Mouse (Mus musculus): ENCODE results near the gene Ubxn4.
"Not testable (repeated sequence)": the region's sequence is repeated elsewhere in the genome, so short reads cannot be mapped to it uniquely, and the experiment has no call there.

Ubxn4 gene

DNA sequence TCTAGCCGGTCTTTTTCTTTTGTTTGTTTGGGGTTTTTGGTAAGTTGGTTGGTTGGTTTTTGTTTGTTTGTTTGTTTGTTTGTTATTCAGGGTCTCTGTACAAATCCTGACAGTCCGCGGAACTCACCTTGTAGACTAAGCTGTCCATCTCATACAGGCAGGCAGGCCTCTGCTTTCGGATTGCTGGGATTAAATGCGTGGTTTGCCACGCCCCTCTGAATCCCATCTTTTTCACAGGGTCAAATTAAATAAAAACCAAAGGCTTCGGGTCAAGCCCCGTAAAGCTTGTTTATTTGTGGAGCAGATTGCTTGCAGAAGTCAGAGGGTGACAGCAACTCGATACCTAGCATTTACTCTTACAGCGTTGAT lies at the start of gene Ubxn4:
Gene Ubxn4, plus strand, starts transcription at position 338 of the 369 bp plus-strand sequence.
- no peaks in the 10 kb centered on the region for H3K27me3 ChIP-seq (ENCODE audit: control insufficient read depth, insufficient read depth, low read length, poor library complexity, severe bottlenecking)
- no peak for DNase-seq (ENCODE audit: low read depth, low spot score)
- 0 out of 2 replicates have a peak, but pooled peaks cover 2% of the 10 kb centered on the region for H3K36me3 ChIP-seq (ENCODE audit: control insufficient read depth, insufficient read depth, low read length, poor library complexity, severe bottlenecking)

DNA sequence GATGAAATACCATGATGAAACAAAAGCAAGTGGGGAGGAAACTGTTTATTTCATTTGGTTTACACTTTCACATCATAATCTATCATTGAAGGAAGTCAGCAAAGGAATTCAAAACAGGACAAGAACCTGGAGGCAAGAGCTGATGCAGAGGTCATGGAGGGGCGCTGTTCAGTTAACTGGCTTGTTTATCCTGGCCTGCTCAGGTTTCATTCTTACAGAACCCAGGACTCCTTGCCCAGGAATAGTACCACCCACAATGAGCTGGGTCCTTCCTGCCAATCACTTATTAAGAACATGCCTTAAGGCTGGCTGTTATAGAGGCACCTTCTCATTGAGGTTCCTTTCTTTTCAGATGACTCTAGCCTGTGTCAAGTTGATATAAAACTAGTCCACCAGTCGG lies 49.8 kb upstream of the Ubxn4 start:
- H3K36me3 ChIP-seq (ENCODE audit: control insufficient read depth, insufficient read depth, low read length, poor library complexity, severe bottlenecking), result peaks cover 12% of the 10 kb centered on the region; the same call in 1 of the 2 replicates
- H3K27me3 ChIP-seq (ENCODE audit: control insufficient read depth, insufficient read depth, low read length, poor library complexity, severe bottlenecking), result no peaks in the 10 kb centered on the region
- DNase-seq (ENCODE audit: low read depth, low spot score), result no peak

GRCm38 (mm10) chr1:128197353-128197752 lies 46.4 kb upstream of the Ubxn4 start:
- peaks cover 16% of the 10 kb centered on the region; the same call in 1 of the 2 replicates for H3K36me3 ChIP-seq (ENCODE audit: control insufficient read depth, insufficient read depth, low read length, poor library complexity, severe bottlenecking)
- no peaks in the 10 kb centered on the region for H3K27me3 ChIP-seq (ENCODE audit: control insufficient read depth, insufficient read depth, low read length, poor library complexity, severe bottlenecking)
- DNase-seq (ENCODE audit: low read depth, low spot score), result no peak

DNA sequence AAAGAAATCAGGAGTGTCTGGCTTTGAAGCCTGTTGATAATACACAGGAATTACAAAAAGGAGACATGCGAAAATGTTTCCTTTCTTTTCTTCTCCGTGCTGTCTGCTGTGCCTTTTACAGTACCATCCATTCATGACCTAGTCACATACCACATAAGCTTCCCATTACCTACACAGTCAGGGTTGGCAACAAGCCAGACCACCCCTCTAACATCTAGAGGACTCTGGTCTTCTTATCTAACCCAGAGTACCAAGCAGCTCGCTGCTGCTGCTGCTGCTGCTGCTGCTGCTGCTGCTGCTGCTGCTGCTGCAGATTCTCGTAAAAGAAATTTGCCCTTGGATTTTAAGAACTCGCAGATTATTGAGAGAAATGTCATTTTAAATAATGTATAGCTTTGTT lies 30.5 kb upstream of the Ubxn4 start:
- DNase-seq (ENCODE audit: low read depth, low spot score), result no peak
- H3K36me3 ChIP-seq (ENCODE audit: control insufficient read depth, insufficient read depth, low read length, poor library complexity, severe bottlenecking), result peaks cover 9% of the 10 kb centered on the region; the same call in 1 of the 2 replicates
- no peaks in the 10 kb centered on the region for H3K27me3 ChIP-seq (ENCODE audit: control insufficient read depth, insufficient read depth, low read length, poor library complexity, severe bottlenecking)

GRCm38 (mm10) chr1:128221886-128222285 lies 21.9 kb upstream of the Ubxn4 start:
- H3K36me3 ChIP-seq (ENCODE audit: control insufficient read depth, insufficient read depth, low read length, poor library complexity, severe bottlenecking), result peaks cover 16% of the 10 kb centered on the region; the same call in 1 of the 2 replicates
- DNase-seq (ENCODE audit: low read depth, low spot score), result no peak
- no peaks in the 10 kb centered on the region for H3K27me3 ChIP-seq (ENCODE audit: control insufficient read depth, insufficient read depth, low read length, poor library complexity, severe bottlenecking)

GRCm38 (mm10) chr1:128223304-128223703 lies 20.5 kb upstream of the Ubxn4 start:
- H3K36me3 ChIP-seq (ENCODE audit: control insufficient read depth, insufficient read depth, low read length, poor library complexity, severe bottlenecking), result peaks cover 13% of the 10 kb centered on the region; the same call in 1 of the 2 replicates
- peak; percentile 10 for DNase-seq (ENCODE audit: low read depth, low spot score)

GRCm38 (mm10) chr1:128235181-128235580 lies 8.6 kb upstream of the Ubxn4 start:
- peaks cover 15% of the 10 kb centered on the region for H3K36me3 ChIP-seq (ENCODE audit: control insufficient read depth, insufficient read depth, low read length, poor library complexity, severe bottlenecking)
- no peak for DNase-seq (ENCODE audit: low read depth, low spot score)
- no peaks in the 10 kb centered on the region for H3K27me3 ChIP-seq (ENCODE audit: control insufficient read depth, insufficient read depth, low read length, poor library complexity, severe bottlenecking)

More at GRCm38 (mm10) chr1:128223304-128223703, 20.5 kb upstream of the Ubxn4 start:
- H3K27me3 ChIP-seq (ENCODE audit: control insufficient read depth, insufficient read depth, low read length, poor library complexity, severe bottlenecking), result no peaks in the 10 kb centered on the region

GRCm38 (mm10) chr1:128243996-128244726 lies 397 bp downstream of the Ubxn4 start:
- DNase-seq (ENCODE audit: low read depth, low spot score), result peak; percentile 98
- Histone ChIP-seq H3K27me3 (ENCODE audit: control insufficient read depth, insufficient read depth, low read length, poor library complexity, severe bottlenecking) (no peaks in the 10 kb centered on the region), H3K36me3 (ENCODE audit: control insufficient read depth, insufficient read depth, low read length, poor library complexity, severe bottlenecking) (0 out of 2 replicates have a peak, but pooled peaks cover 2% of the 10 kb centered on the region)

- H3K36me3 ChIP-seq (ENCODE audit: control insufficient read depth, insufficient read depth, low read length, poor library complexity, severe bottlenecking), result 0 out of 2 replicates have a peak, but pooled peaks cover 2% of the 10 kb centered on the region
- DNase-seq (ENCODE audit: low read depth, low spot score), result peak; percentile 72
Observed at GRCm38 (mm10) chr1:128244727-128245355, 1.1 kb downstream of the Ubxn4 start.

GRCm38 (mm10) chr1:128267061-128267460 lies 23.3 kb downstream of the Ubxn4 start:
- not testable (repeated sequence) for H3K27me3 ChIP-seq (ENCODE audit: control insufficient read depth, insufficient read depth, low read length, poor library complexity, severe bottlenecking); DNase-seq (ENCODE audit: low read depth, low spot score)
- peaks cover 24% of the 10 kb centered on the region for H3K36me3 ChIP-seq (ENCODE audit: control insufficient read depth, insufficient read depth, low read length, poor library complexity, severe bottlenecking)

More at GRCm38 (mm10) chr1:128244727-128245355, 1.1 kb downstream of the Ubxn4 start:
- H3K27me3 ChIP-seq (ENCODE audit: control insufficient read depth, insufficient read depth, low read length, poor library complexity, severe bottlenecking), result no peaks in the 10 kb centered on the region

GRCm38 (mm10) chr1:128270731-128271130 lies 27.0 kb downstream of the Ubxn4 start:
- no peak for DNase-seq (ENCODE audit: low read depth, low spot score)
- Histone ChIP-seq H3K36me3 (ENCODE audit: control insufficient read depth, insufficient read depth, low read length, poor library complexity, severe bottlenecking) (peaks cover 27% of the 10 kb centered on the region), H3K27me3 (ENCODE audit: control insufficient read depth, insufficient read depth, low read length, poor library complexity, severe bottlenecking) (no peaks in the 10 kb centered on the region)

DNA sequence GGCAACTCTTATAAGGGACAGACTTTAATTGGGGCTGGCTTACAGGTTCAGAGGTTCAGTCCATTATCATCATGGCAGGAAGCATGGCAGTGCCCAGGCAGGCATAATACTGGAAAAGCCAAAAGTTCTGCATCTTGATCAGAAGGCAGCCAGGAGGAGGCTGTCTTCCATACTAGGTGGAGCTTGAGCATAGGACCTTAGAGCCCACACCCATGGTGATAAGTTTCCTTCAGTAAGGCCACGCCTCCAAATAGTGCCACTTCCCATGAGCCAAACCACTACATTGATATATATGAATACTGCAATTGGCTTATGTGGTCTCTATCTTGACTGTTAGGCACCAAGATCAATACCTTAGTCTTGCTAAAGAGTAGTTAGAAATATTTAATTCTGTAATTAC lies 32.1 kb downstream of the Ubxn4 start:
- H3K27me3 ChIP-seq (ENCODE audit: control insufficient read depth, insufficient read depth, low read length, poor library complexity, severe bottlenecking), result no peaks in the 10 kb centered on the region
- H3K36me3 ChIP-seq (ENCODE audit: control insufficient read depth, insufficient read depth, low read length, poor library complexity, severe bottlenecking), result peaks cover 16% of the 10 kb centered on the region; the same call in 1 of the 2 replicates
- no peak for DNase-seq (ENCODE audit: low read depth, low spot score)

DNA sequence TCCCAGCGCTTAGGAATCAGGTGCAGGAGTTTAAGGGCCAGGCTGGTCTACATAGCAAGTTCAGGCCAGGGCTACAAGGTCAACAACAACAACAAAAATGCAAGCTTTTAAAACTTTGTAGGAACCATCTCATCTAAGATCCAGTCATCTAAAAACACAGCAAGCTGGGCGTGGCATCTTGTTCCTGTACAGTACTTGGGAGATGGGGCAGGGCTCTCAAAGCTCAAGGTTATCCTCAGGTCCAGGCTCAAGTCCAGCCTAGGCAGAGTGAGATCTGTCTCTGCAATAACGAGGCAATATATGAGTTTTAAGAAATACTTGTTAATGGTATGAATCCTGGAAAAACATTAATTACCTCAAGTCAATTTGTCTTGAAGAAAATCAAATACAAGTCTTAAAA lies 34.8 kb downstream of the Ubxn4 start:
- H3K36me3 ChIP-seq (ENCODE audit: control insufficient read depth, insufficient read depth, low read length, poor library complexity, severe bottlenecking), result peaks cover 12% of the 10 kb centered on the region; the same call in 1 of the 2 replicates
- DNase-seq (ENCODE audit: low read depth, low spot score), result no peak
- H3K27me3 ChIP-seq (ENCODE audit: control insufficient read depth, insufficient read depth, low read length, poor library complexity, severe bottlenecking), result no peaks in the 10 kb centered on the region

GRCm38 (mm10) chr1:128281753-128282152 lies 38.0 kb downstream of the Ubxn4 start:
- peak; percentile 21 for DNase-seq (ENCODE audit: low read depth, low spot score)
- Histone ChIP-seq H3K27me3 (ENCODE audit: control insufficient read depth, insufficient read depth, low read length, poor library complexity, severe bottlenecking) (no peaks in the 10 kb centered on the region), H3K36me3 (ENCODE audit: control insufficient read depth, insufficient read depth, low read length, poor library complexity, severe bottlenecking) (peaks cover 7% of the 10 kb centered on the region; the same call in 1 of the 2 replicates)

GRCm38 (mm10) chr1:128282924-128283323 lies 39.2 kb downstream of the Ubxn4 start:
- no peaks in the 10 kb centered on the region for H3K27me3 ChIP-seq (ENCODE audit: control insufficient read depth, insufficient read depth, low read length, poor library complexity, severe bottlenecking)
- DNase-seq (ENCODE audit: low read depth, low spot score), result no peak
- peaks cover 5% of the 10 kb centered on the region; the same call in 1 of the 2 replicates for H3K36me3 ChIP-seq (ENCODE audit: control insufficient read depth, insufficient read depth, low read length, poor library complexity, severe bottlenecking)

All from splenic B cell, adult 2 months (primary cell).